Mouse (Mus musculus): ENCODE measurements around the gene Btbd6. TPM values are rescaled to one million over a fixed set of nuclear protein-coding genes. Genes with fewer than 3 reads are reported as not detected.

Gene Btbd6
- polyA plus RNA-seq, 1 experiment from 2014 or later: 60.2 TPM

- Histone ChIP-seq H3K27ac (peak overlapping the region; percentile 90), H3K4me3 (peak overlapping the region; percentile 99), H3K9me3 (no peaks in the 10 kb centered on the region), H3K36me3 (replicated peaks) (no peaks in the 10 kb centered on the region), H3K27me3 (replicated peaks) (no peaks in the 10 kb centered on the region), H3K4me1 (peaks cover 43% of the 10 kb centered on the region), H3K9ac (peak overlapping the region; percentile 93), H3K4me2 (peak overlapping the region; percentile 67)
- peak; percentile 34 for ATAC-seq (replicated peaks)
- under 1% methylated on average over 64 of the region's 64 CpGs for WGBS
These were observed 38.6 kb downstream of the Btbd6 start for GRCm38 (mm10) chr12:113014561-113015556.

- H3K9ac ChIP-seq: 0 out of 2 replicates have a peak overlapping the region, but pooled peaks have one; percentile 93
- peak overlapping the region; percentile 99 for H3K4me3 ChIP-seq
- H3K27ac ChIP-seq: no peak overlapping the region
- ATAC-seq (replicated peaks): no peak
- H3K4me2 ChIP-seq: peak overlapping the region; percentile 67
- no peaks in the 10 kb centered on the region for H3K27me3 ChIP-seq (replicated peaks)
- 69% methylated on average over 4 of the region's 4 CpGs for WGBS
- H3K36me3 ChIP-seq (replicated peaks): peaks cover 3% of the 10 kb centered on the region
- no peaks in the 10 kb centered on the region for H3K9me3 ChIP-seq
- peaks cover 43% of the 10 kb centered on the region for H3K4me1 ChIP-seq
These were observed 39.7 kb downstream of the Btbd6 start for GRCm38 (mm10) chr12:113015956-113016355.

GRCm38 (mm10) chr12:113016976-113017375 lies 40.7 kb downstream of the Btbd6 start:
- Histone ChIP-seq H3K36me3 (replicated peaks) (peaks cover 5% of the 10 kb centered on the region), H3K27me3 (replicated peaks) (no peaks in the 10 kb centered on the region), H3K27ac (no peak overlapping the region), H3K4me2 (peak overlapping the region; percentile 67), H3K9ac (no peak overlapping the region; the same call in 1 of the 2 replicates), H3K4me1 (peaks cover 43% of the 10 kb centered on the region), H3K4me3 (no peak overlapping the region), H3K9me3 (no peaks in the 10 kb centered on the region)
- WGBS: 77% methylated on average over 8 of the region's 8 CpGs
- ATAC-seq (replicated peaks): no peak

GRCm38 (mm10) chr12:113017429-113017984 lies 41.2 kb downstream of the Btbd6 start:
- Histone ChIP-seq H3K4me2 (no peak overlapping the region), H3K27ac (no peak overlapping the region), H3K9me3 (no peaks in the 10 kb centered on the region), H3K4me1 (peaks cover 43% of the 10 kb centered on the region), H3K36me3 (replicated peaks) (peaks cover 5% of the 10 kb centered on the region), H3K9ac (no peak overlapping the region; the same call in 1 of the 2 replicates), H3K27me3 (replicated peaks) (no peaks in the 10 kb centered on the region), H3K4me3 (no peak overlapping the region)
- no peak for ATAC-seq (replicated peaks)
- WGBS: 77% methylated on average over 9 of the region's 9 CpGs

- H3K36me3 ChIP-seq (replicated peaks): peaks cover 5% of the 10 kb centered on the region
- H3K4me3 ChIP-seq: no peak overlapping the region
- no peak for ATAC-seq (replicated peaks)
- no peak overlapping the region for H3K27ac ChIP-seq
- H3K27me3 ChIP-seq (replicated peaks): no peaks in the 10 kb centered on the region
- 91% methylated on average over 4 of the region's 4 CpGs for WGBS
- no peaks in the 10 kb centered on the region for H3K9me3 ChIP-seq
- H3K9ac ChIP-seq: no peak overlapping the region
- H3K4me2 ChIP-seq: no peak overlapping the region
- peaks cover 32% of the 10 kb centered on the region for H3K4me1 ChIP-seq
These were observed 42.5 kb downstream of the Btbd6 start for GRCm38 (mm10) chr12:113018763-113019162.

- ATAC-seq (replicated peaks): no peak
- H3K4me2 ChIP-seq: no peak overlapping the region
- H3K4me3 ChIP-seq: no peak overlapping the region
- no peaks in the 10 kb centered on the region for H3K27me3 ChIP-seq (replicated peaks)
- H3K36me3 ChIP-seq (replicated peaks): peaks cover 5% of the 10 kb centered on the region
- no peak overlapping the region for H3K9ac ChIP-seq
- H3K4me1 ChIP-seq: peaks cover 14% of the 10 kb centered on the region
- no peaks in the 10 kb centered on the region for H3K9me3 ChIP-seq
- H3K27ac ChIP-seq: no peak overlapping the region
These were observed 45.2 kb downstream of the Btbd6 start for GRCm38 (mm10) chr12:113021488-113021887.

- no peak overlapping the region for H3K4me2 ChIP-seq
- H3K27ac ChIP-seq: no peak overlapping the region
- 80% methylated on average over 4 of the region's 4 CpGs for WGBS
- ATAC-seq (replicated peaks): no peak
- H3K4me1 ChIP-seq: peaks cover 3% of the 10 kb centered on the region
- H3K9ac ChIP-seq: no peak overlapping the region
- peaks cover 5% of the 10 kb centered on the region for H3K36me3 ChIP-seq (replicated peaks)
- no peak overlapping the region for H3K4me3 ChIP-seq
- H3K27me3 ChIP-seq (replicated peaks): no peaks in the 10 kb centered on the region
- no peaks in the 10 kb centered on the region for H3K9me3 ChIP-seq
These were observed 46.8 kb downstream of the Btbd6 start for GRCm38 (mm10) chr12:113023082-113023481.

- no peaks in the 10 kb centered on the region for H3K27me3 ChIP-seq (replicated peaks)
- H3K9me3 ChIP-seq: no peaks in the 10 kb centered on the region
- no peak overlapping the region for H3K4me3 ChIP-seq
- WGBS: 97% methylated on average over 1 of the region's 1 CpGs
- H3K4me2 ChIP-seq: no peak overlapping the region
- H3K27ac ChIP-seq: no peak overlapping the region
- no peaks in the 10 kb centered on the region for H3K36me3 ChIP-seq (replicated peaks)
- no peak for ATAC-seq (replicated peaks)
- no peak overlapping the region for H3K9ac ChIP-seq
- peaks cover 16% of the 10 kb centered on the region for H3K4me1 ChIP-seq
These were observed 50.3 kb downstream of the Btbd6 start for GRCm38 (mm10) chr12:113026557-113026956.

- no peaks in the 10 kb centered on the region for H3K9me3 ChIP-seq
These were observed 51.2 kb downstream of the Btbd6 start for GRCm38 (mm10) chr12:113027495-113027894.

GRCm38 (mm10) chr12:113028067-113028466 lies 51.8 kb downstream of the Btbd6 start:
- Histone ChIP-seq H3K27ac (no peak overlapping the region), H3K4me2 (no peak overlapping the region), H3K4me1 (peaks cover 27% of the 10 kb centered on the region), H3K4me3 (no peak overlapping the region), H3K36me3 (replicated peaks) (no peaks in the 10 kb centered on the region), H3K9ac (no peak overlapping the region), H3K27me3 (replicated peaks) (no peaks in the 10 kb centered on the region), H3K9me3 (no peaks in the 10 kb centered on the region)
- no peak for ATAC-seq (replicated peaks)
- WGBS: 43% methylated on average over 5 of the region's 5 CpGs

More at GRCm38 (mm10) chr12:113027495-113027894, 51.2 kb downstream of the Btbd6 start:
- ATAC-seq (replicated peaks): no peak
- no peak overlapping the region for H3K4me2 ChIP-seq
- peaks cover 21% of the 10 kb centered on the region for H3K4me1 ChIP-seq
- H3K4me3 ChIP-seq: no peak overlapping the region
- H3K27ac ChIP-seq: no peak overlapping the region
- 97% methylated on average over 2 of the region's 2 CpGs for WGBS
- H3K36me3 ChIP-seq (replicated peaks): no peaks in the 10 kb centered on the region
- H3K27me3 ChIP-seq (replicated peaks): no peaks in the 10 kb centered on the region
- no peak overlapping the region for H3K9ac ChIP-seq
